Mouse (Mus musculus) liver, embryonic 16.5 days (tissue): ENCODE results near the gene Cntrob. TPM values are rescaled to one million over a fixed set of nuclear protein-coding genes. Genes with fewer than 3 reads are reported as not detected.

Experiments used
- ATAC-seq: fragments of 200-750 bp; cut with Nextera tagmentation; 2 replicates; pipeline ENCODE4 v1.8.0; 2017; ENCODE audit warnings: low read depth, mild to moderate bottlenecking, moderate number of reproducible peaks, moderate library complexity
- H3K27ac ChIP-seq: fragments of 300-500 bp; sonication (generic); 2 replicates; pipeline ENCODE4 v1.5.1; 2014; ENCODE audit warnings: mild to moderate bottlenecking, low read length
- H3K27me3 ChIP-seq: fragments of 300-500 bp; sonication (generic); 2 replicates; pipeline ENCODE4 v1.6.1; 2014; ENCODE audit warnings: low read depth, low read length, mixed read lengths; ENCODE audit not compliant: control insufficient read depth, insufficient read depth
- H3K36me3 ChIP-seq: fragments of 300-500 bp; sonication (generic); 2 replicates; pipeline ENCODE4 v1.6.1; 2014; ENCODE audit warnings: mild to moderate bottlenecking; ENCODE audit not compliant: control insufficient read depth, insufficient read depth
- H3K4me1 ChIP-seq: fragments of 300-500 bp; sonication (generic); 2 replicates; pipeline ENCODE4 v1.6.1; 2014; ENCODE audit warnings: low read depth, low read length, mixed read lengths; ENCODE audit not compliant: control insufficient read depth
- H3K4me2 ChIP-seq: fragments of 300-500 bp; sonication (generic); 2 replicates; pipeline ENCODE4 v1.6.1; 2014; ENCODE audit warnings: low read depth, low read length, mixed read lengths
- H3K4me3 ChIP-seq: fragments of 300-500 bp; sonication (generic); 2 replicates; pipeline ENCODE4 v1.5.1; 2014; ENCODE audit warnings: low read depth, mild to moderate bottlenecking, low read length
- H3K9ac ChIP-seq: fragments of 300-500 bp; sonication (generic); 2 replicates; pipeline ENCODE4 v1.6.1; 2014; ENCODE audit warnings: low read depth, low read length
- H3K9me3 ChIP-seq: fragments of 300-500 bp; sonication (generic); replicated peaks from 2 replicates; pipeline ENCODE4 v1.6.1; 2016; ENCODE audit warnings: low read length; ENCODE audit not compliant: control insufficient read depth
- WGBS: fragments of 180-500 bp; shearing (Covaris S2); extraction: QIAGEN DNeasy Blood & Tissue Kit; methylation state at CpG from one replicate; pipeline ENCODE4 v1.1.7; 2014; ENCODE audit not compliant: insufficient replicate concordance; 5-methylcytosine and 5-hydroxymethylcytosine counted together
- polyA plus RNA-seq: library from polyadenylated mRNA; unstranded; fragments of >200 nt; fragmentation: Nextera tagmentation; extraction: Ambion mirVana; gene quantifications from 2 replicates; pipeline ENCODE4 v1.2.1, GENCODE M21; 2015

Gene Cntrob
- polyA plus RNA-seq, 1 experiment from 2014 or later: 6.0 TPM

GRCm38 (mm10) chr11:69331929-69332405 is 8.4 kb upstream of the Cntrob start:
- Histone ChIP-seq H3K36me3 (no peaks in the 10 kb centered on the region), H3K4me2 (peak overlapping the region; percentile 67), H3K4me1 (peaks cover 8% of the 10 kb centered on the region; the same call in 1 of the 2 replicates), H3K9ac (peak overlapping the region; percentile 32), H3K4me3 (peak overlapping the region; percentile 56), H3K9me3 (no peaks in the 10 kb centered on the region), H3K27me3 (peaks cover 35% of the 10 kb centered on the region), H3K27ac (no peak overlapping the region)
- ATAC-seq: 0 out of 2 replicates have a peak, but pooled peaks have one; percentile 40
- 2% methylated on average over 24 of the region's 24 CpGs for WGBS

- Histone ChIP-seq H3K27ac (no peak overlapping the region), H3K9ac (no peak overlapping the region), H3K27me3 (peaks cover 43% of the 10 kb centered on the region), H3K4me3 (no peak overlapping the region), H3K4me1 (peaks cover 15% of the 10 kb centered on the region), H3K9me3 (no peaks in the 10 kb centered on the region), H3K36me3 (no peaks in the 10 kb centered on the region), H3K4me2 (no peak overlapping the region)
- ATAC-seq: no peak
- WGBS: 79% methylated on average over 6 of the region's 6 CpGs
Observed at GRCm38 (mm10) chr11:69331152-69331551, 7.6 kb upstream of the Cntrob start.

- ATAC-seq: no peak
- Histone ChIP-seq H3K4me3 (no peak overlapping the region), H3K9ac (no peak overlapping the region), H3K27me3 (peaks cover 43% of the 10 kb centered on the region), H3K36me3 (no peaks in the 10 kb centered on the region), H3K27ac (no peak overlapping the region), H3K4me1 (peaks cover 31% of the 10 kb centered on the region), H3K4me2 (no peak overlapping the region), H3K9me3 (no peaks in the 10 kb centered on the region)
- 77% methylated on average over 6 of the region's 6 CpGs for WGBS
Observed at GRCm38 (mm10) chr11:69328517-69328916, 4.9 kb upstream of the Cntrob start.

- H3K9ac ChIP-seq: no peak overlapping the region
- H3K4me3 ChIP-seq: no peak overlapping the region
- no peaks in the 10 kb centered on the region for H3K36me3 ChIP-seq
- 14% methylated on average over 6 of the region's 6 CpGs for WGBS
- no peak overlapping the region for H3K27ac ChIP-seq
- H3K4me2 ChIP-seq: no peak overlapping the region
- H3K27me3 ChIP-seq: peaks cover 43% of the 10 kb centered on the region
- no peak for ATAC-seq
- H3K4me1 ChIP-seq: peaks cover 31% of the 10 kb centered on the region
- no peaks in the 10 kb centered on the region for H3K9me3 ChIP-seq
Observed at GRCm38 (mm10) chr11:69327648-69328047, 4.1 kb upstream of the Cntrob start.

DNA sequence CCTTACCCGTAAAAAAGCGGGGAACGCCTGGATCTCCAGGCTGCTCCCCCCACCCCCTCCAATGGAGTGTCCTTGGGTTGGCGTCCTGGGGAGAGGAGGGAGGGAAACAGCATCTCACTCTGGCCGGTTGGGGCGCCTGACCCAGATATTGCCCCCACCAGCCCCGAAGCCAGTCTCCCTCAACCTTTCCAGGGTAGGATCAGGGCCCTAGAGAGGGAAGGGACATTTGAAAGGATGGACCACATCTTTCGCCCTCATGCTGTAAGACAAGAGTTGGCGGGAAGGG is 3.5 kb upstream of the Cntrob start:
- Histone ChIP-seq H3K4me1 (peaks cover 31% of the 10 kb centered on the region), H3K9ac (no peak overlapping the region), H3K36me3 (no peaks in the 10 kb centered on the region), H3K27ac (no peak overlapping the region), H3K4me2 (no peak overlapping the region), H3K9me3 (no peaks in the 10 kb centered on the region), H3K27me3 (peaks cover 43% of the 10 kb centered on the region), H3K4me3 (no peak overlapping the region)
- no peak for ATAC-seq
- WGBS: 17% methylated on average over 8 of the region's 9 CpGs

DNA sequence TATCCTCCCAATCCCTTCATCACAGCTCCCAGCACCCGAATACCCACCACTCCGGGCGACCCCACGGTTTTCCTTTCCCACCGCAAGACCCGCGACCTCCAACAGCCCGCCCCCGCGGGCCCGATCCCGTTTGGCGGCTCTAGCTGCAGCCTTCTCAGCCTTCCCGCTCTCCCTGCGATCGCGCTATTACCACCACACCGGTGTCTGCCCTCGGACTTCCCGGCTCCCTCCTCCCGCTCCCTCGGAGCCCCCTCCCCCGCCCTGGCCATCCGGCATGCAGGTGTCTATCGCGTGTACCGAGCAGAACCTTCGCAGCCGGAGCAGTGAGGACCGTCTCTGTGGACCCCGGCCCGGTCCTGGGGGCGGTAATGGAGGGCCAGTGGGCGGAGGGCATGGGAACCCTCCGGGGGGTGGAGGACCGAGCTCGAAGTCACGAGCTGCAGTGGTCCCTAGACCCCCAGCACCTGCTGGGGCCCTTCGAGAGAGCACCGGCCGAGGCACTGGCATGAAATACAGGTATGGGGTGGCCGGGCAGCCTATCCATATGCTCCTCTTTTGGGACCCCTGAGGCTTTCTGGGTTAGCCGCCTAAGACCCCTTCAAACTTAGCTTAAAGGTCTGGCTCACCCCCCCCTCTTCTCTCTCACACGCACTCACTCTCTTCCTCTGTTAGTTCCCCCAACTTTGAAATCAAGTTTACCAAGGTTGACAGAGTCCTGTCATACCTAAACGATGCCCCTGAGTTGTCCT is 3.0 kb upstream of the Cntrob start:
- peaks cover 42% of the 10 kb centered on the region for H3K27me3 ChIP-seq

DNA sequence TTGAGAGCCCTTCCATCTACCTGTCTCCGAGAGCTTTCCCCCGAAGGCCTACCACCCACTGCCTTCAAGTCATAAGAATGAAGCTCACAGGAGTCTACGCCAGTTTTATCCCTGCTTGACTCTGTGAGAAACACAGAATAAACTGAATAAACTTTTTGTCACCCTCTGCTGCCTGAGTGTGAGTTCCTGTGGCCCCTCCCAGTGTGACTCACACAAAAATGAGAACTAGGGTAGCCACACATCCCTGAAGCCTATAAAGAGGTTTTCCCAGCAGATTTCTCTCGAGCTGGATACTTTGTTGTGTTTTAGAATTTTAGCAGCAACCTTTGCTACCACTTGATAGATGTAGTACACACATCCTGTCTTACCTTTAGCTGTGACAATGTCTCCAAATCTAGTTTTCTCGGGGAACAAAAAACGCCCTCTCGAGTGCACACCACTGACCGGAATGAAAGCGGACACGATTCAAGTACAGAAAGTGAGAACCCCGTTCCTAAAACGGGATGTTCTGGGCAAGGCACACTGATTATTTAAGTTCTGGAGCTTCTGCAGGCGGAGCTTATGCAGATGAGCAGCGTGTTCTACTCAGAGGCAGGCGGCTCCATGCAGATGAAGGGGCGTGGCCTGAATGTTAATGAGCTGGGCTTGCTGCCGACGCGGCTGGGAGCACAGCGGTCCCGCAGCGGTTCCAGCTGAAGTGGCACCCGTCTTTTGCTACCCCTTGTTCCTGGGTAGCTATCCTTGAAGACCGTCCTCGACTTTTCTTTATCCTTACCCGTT is 2.2 kb upstream of the Cntrob start, which contains the start of gene Kcnab3:
Gene Kcnab3, plus strand, starts transcription at position 631 of the 780 bp plus-strand sequence.
- ATAC-seq: peak; percentile 57
- Histone ChIP-seq H3K4me1 (peaks cover 34% of the 10 kb centered on the region), H3K4me2 (peak within 1 kb of the TSS; percentile 96), H3K9ac (peak within 1 kb of the TSS; percentile 50), H3K36me3 (no peaks in the 10 kb centered on the region), H3K9me3 (no peaks in the 10 kb centered on the region), H3K27ac (peak within 1 kb of the TSS; percentile 49; the same call in 1 of the 2 replicates), H3K4me3 (peak within 1 kb of the TSS; percentile 60), H3K27me3 (peaks cover 35% of the 10 kb centered on the region)
- 8% methylated on average over 26 of the region's 26 CpGs for WGBS

More for the DNA sequence above, 3.0 kb upstream of the Cntrob start:
- no peak for ATAC-seq
- Histone ChIP-seq H3K9ac (peak overlapping the region; percentile 50), H3K4me2 (peak overlapping the region; percentile 96), H3K9me3 (no peaks in the 10 kb centered on the region), H3K36me3 (no peaks in the 10 kb centered on the region), H3K4me1 (peaks cover 34% of the 10 kb centered on the region), H3K4me3 (peak overlapping the region; percentile 60), H3K27ac (no peak overlapping the region)
- 1% methylated on average over 45 of the region's 45 CpGs for WGBS

GRCm38 (mm10) chr11:69324749-69325148 is 1.2 kb upstream of the Cntrob start:
- Histone ChIP-seq H3K4me2 (peak overlapping the region; percentile 96), H3K9me3 (no peaks in the 10 kb centered on the region), H3K4me1 (peaks cover 34% of the 10 kb centered on the region), H3K4me3 (peak overlapping the region; percentile 75), H3K9ac (peak overlapping the region; percentile 75), H3K36me3 (no peaks in the 10 kb centered on the region), H3K27me3 (peaks cover 30% of the 10 kb centered on the region), H3K27ac (no peak overlapping the region)
- WGBS: 55% methylated on average over 6 of the region's 6 CpGs
- no peak for ATAC-seq
